Mouse (Mus musculus) lung, adult 2 months (tissue): ENCODE measurements at regions not wholly inside any gene's neighbourhood (a gene's known extent, or its start where the extent isn't known, plus 50 kb on each side); places are given as distances from the start of the nearest gene placed in this dataset.

Experiments used
- CTCF ChIP-seq: fragments of 200-500 bp; IDR thresholded peaks from 2 replicates; pipeline ENCODE4 v1.5.1; 2011; ENCODE audit warnings: mild to moderate bottlenecking, low read length, control low read depth; ENCODE audit not compliant: insufficient read depth
- POLR2A ChIP-seq: fragments of 200-500 bp; IDR thresholded peaks from 2 replicates; pipeline ENCODE4 v1.6.1; 2011; ENCODE audit warnings: low read depth, mild to moderate bottlenecking, control low read depth, low read length, borderline replicate concordance; ENCODE audit errors: extremely low read depth

GRCm38 (mm10) chr16:93225196-93225595 lies 378.7 kb downstream of the Setd4 start:
- no peak for TF ChIP-seq CTCF
- TF ChIP-seq POLR2A = no peak
